Mouse (Mus musculus): Measurements from ENCODE around the gene Znrd1. TPM values are rescaled to one million over a fixed set of nuclear protein-coding genes. Genes with fewer than 3 reads are reported as not detected.

Gene Znrd1
- polyA plus RNA-seq, 1 experiment from 2014 or later, result 121 TPM

- DNase-seq (ENCODE audit: low spot score), result no peak
These were observed 30.8 kb downstream of the Znrd1 start for GRCm38 (mm10) chr17:36927496-36928120.

- DNase-seq (ENCODE audit: low spot score), result no peak
These were observed 34.9 kb downstream of the Znrd1 start for GRCm38 (mm10) chr17:36923491-36923890.

DNA sequence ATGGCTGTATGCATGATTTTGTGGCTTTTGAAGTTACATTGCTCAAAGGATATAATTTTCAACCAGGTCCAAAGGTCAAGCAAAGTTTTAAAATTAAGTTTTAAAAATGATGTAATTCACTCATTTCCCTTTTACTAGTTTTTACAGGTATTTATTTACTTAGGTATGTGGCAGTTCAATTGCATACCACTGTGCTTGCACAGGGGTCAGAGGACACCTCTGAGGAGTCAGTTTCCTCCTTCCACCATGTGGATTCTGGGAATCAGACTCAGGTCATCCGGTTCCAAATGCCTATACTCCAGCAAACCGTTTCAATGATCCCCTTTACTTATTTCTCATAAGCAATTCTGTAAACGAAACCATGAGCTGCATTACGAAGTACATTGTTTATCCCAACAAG, 35.6 kb downstream of the Znrd1 start:
- DNase-seq (ENCODE audit: low spot score), result no peak

DNA sequence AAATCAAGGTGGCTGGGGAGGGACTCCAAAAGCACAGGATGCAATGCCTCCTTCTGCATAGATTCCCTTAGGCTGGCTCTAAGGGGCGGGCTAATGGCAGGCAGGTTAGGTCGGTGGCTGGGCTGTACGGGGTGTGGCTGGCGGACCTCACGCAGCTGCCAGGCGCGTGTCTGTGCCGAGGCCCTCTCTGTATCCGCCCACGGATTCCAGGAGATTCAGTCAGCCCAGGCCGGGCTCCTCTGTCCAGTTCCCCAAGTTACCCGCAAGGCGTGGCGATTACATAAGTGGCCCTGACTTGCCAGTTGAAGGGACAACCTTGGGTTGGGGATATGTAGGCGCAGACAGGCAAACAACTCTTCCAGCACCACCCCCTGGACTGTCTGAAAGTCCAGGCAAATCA, 38.1 kb downstream of the Znrd1 start:
- no peak for DNase-seq (ENCODE audit: low spot score)

- DNase-seq (ENCODE audit: low spot score), result peak; percentile 63
These were observed 43.3 kb downstream of the Znrd1 start for GRCm38 (mm10) chr17:36915076-36915475.

GRCm38 (mm10) chr17:36914108-36914507, 44.3 kb downstream of the Znrd1 start:
- peak; percentile 72 for DNase-seq (ENCODE audit: low spot score)

DNA sequence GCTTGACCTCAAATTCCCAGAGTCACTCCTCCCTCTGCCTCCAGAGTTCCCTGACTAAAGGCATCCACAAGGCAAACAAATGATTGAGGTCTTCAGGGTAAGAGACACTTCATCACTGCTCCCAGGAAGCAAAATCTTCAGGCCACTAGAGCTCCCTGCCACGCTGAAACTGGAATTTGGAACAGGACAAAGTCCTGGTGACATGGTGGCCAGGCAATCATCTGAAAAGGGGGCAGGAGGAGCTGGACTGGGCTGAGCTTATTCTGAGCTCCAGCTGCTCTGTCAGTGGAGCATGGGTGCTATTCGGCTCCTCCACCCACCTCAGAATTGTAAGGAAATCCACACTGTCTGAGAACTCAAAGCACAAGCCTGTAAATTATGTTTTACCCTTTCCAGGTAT, 46.3 kb downstream of the Znrd1 start:
- DNase-seq (ENCODE audit: low spot score), result no peak

GRCm38 (mm10) chr17:36909802-36910201, 48.6 kb downstream of the Znrd1 start:
- DNase-seq (ENCODE audit: low spot score), result no peak

DNA sequence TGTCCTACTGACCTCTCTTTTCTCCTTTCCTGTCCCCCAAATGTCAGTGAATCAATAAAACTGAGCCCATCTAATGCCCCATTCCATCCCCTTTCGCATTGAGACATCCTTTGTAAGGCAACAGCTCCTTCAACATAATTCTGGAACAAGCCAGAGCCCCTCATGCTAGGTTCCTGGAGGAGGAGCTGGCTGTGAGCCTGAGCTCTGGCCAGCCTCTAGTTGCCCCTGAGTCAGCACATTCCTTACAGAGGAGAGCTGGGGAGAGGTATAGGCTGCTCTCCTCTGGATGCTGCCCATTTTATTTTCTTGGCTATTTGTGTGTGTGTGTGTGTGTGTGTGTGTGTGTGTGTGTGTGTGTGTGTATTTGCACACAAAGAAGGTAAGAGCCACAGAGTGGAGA, 50.1 kb downstream of the Znrd1 start:
- no peak for DNase-seq (ENCODE audit: low spot score)

Other genes with a start within 250 kb of the Znrd1 start
- 0.61 and 0.82 TPM in 2 replicates for gene H2-M10.5, start 185.6 kb downstream of the Znrd1 start, polyA plus RNA-seq (2015; fragmentation: Nextera tagmentation; extraction: Ambion mirVana)
- not detected in 2 replicates for gene H2-M10.6, start 146.4 kb downstream of the Znrd1 start, polyA plus RNA-seq (2015; fragmentation: Nextera tagmentation; extraction: Ambion mirVana)
- gene Trim26, start 121.4 kb downstream of the Znrd1 start, polyA plus RNA-seq (2015; fragmentation: Nextera tagmentation; extraction: Ambion mirVana), result 17.9 and 19.9 TPM in 2 replicates
- gene Trim15, start 91.3 kb downstream of the Znrd1 start, polyA plus RNA-seq (2015; fragmentation: Nextera tagmentation; extraction: Ambion mirVana), result 0.08 and 0.09 TPM in 2 replicates
- gene Trim10, start 89.0 kb downstream of the Znrd1 start, polyA plus RNA-seq (2015; fragmentation: Nextera tagmentation; extraction: Ambion mirVana), result 0.09 and 0.24 TPM in 2 replicates
- 0.16 and 0.28 TPM in 2 replicates for gene Trim40, start 68.4 kb downstream of the Znrd1 start, polyA plus RNA-seq (2015; fragmentation: Nextera tagmentation; extraction: Ambion mirVana)
- 0.16 and 0.19 TPM in 2 replicates for gene Trim31, start 60.4 kb downstream of the Znrd1 start, polyA plus RNA-seq (2015; fragmentation: Nextera tagmentation; extraction: Ambion mirVana)
- 0.42 and 0.45 TPM in 2 replicates for gene Rnf39, start 15.6 kb downstream of the Znrd1 start, polyA plus RNA-seq (2015; fragmentation: Nextera tagmentation; extraction: Ambion mirVana)
- gene Ppp1r11, start 6.8 kb downstream of the Znrd1 start, polyA plus RNA-seq (2015; fragmentation: Nextera tagmentation; extraction: Ambion mirVana), result 145 and 162 TPM in 2 replicates
- 5.4 and 5.9 TPM in 2 replicates for gene Znrd1as, start within 50 bp of the Znrd1 start, polyA plus RNA-seq (2015; fragmentation: Nextera tagmentation; extraction: Ambion mirVana)
- not detected in 2 replicates for gene 2410137M14Rik, start 22.7 kb upstream of the Znrd1 start, polyA plus RNA-seq (2015; fragmentation: Nextera tagmentation; extraction: Ambion mirVana)
- 0.09 and 0.10 TPM in 2 replicates for gene H2-M5, start 31.0 kb upstream of the Znrd1 start, polyA plus RNA-seq (2015; fragmentation: Nextera tagmentation; extraction: Ambion mirVana)
- gene Zfp57, start 42.6 kb upstream of the Znrd1 start, polyA plus RNA-seq (2015; fragmentation: Nextera tagmentation; extraction: Ambion mirVana), result 3.4 and 3.9 TPM in 2 replicates
- gene Mog, start 64.8 kb upstream of the Znrd1 start, polyA plus RNA-seq (2015; fragmentation: Nextera tagmentation; extraction: Ambion mirVana), result not detected in 2 replicates
- 2.4 and 6.8 TPM in 2 replicates for gene Gabbr1, start 87.4 kb upstream of the Znrd1 start, polyA plus RNA-seq (2015; fragmentation: Nextera tagmentation; extraction: Ambion mirVana)
- not detected in 2 replicates for gene Olfr90, start 129.9 kb upstream of the Znrd1 start, polyA plus RNA-seq (2015; fragmentation: Nextera tagmentation; extraction: Ambion mirVana)
- gene Olfr91, start 139.7 kb upstream of the Znrd1 start, polyA plus RNA-seq (2015; fragmentation: Nextera tagmentation; extraction: Ambion mirVana), result not detected in 2 replicates
- gene Olfr92, start 161.5 kb upstream of the Znrd1 start, polyA plus RNA-seq (2015; fragmentation: Nextera tagmentation; extraction: Ambion mirVana), result not detected in 2 replicates
- not detected in 2 replicates for gene Olfr93, start 202.9 kb upstream of the Znrd1 start, polyA plus RNA-seq (2015; fragmentation: Nextera tagmentation; extraction: Ambion mirVana)
- 83.6 and 90.3 TPM in 2 replicates for gene Ubd, start 235.3 kb upstream of the Znrd1 start, polyA plus RNA-seq (2015; fragmentation: Nextera tagmentation; extraction: Ambion mirVana)
- not detected in 2 replicates for gene Olfr94, start 242.4 kb upstream of the Znrd1 start, polyA plus RNA-seq (2015; fragmentation: Nextera tagmentation; extraction: Ambion mirVana)

All from thymus, postnatal 0 days (tissue).